Mouse (Mus musculus): Measurements from ENCODE around the gene Spag7.

- no peak for TF ChIP-seq CTCF (IDR thresholded peaks at IDR 0.05; ENCODE audit: insufficient read depth, low read depth, low read length)
- no peak for TF ChIP-seq POLR2A (IDR thresholded peaks at IDR 0.05; ENCODE audit: insufficient read depth, low read depth, low read length)
These were observed 36.9 kb upstream of the Spag7 start for GRCm38 (mm10) chr11:70706127-70706526.
